Mouse (Mus musculus) cerebellum, adult 8-10 months (tissue): ENCODE results near the gene Dcun1d2.
A peak's percentile ranks its signal among the peaks of the same experiment; 100 is the strongest.

Experiments
- DNase-seq: peaks from one replicate; pipeline ENCODE4 v3.0.0; 2022

Gene Dcun1d2

GRCm38 (mm10) chr8:13253413-13253812 is 34.5 kb downstream of the Dcun1d2 start:
- DNase-seq = no peak

GRCm38 (mm10) chr8:13252837-13253236 is 35.1 kb downstream of the Dcun1d2 start:
- DNase-seq = no peak

GRCm38 (mm10) chr8:13244343-13244880 is 43.5 kb downstream of the Dcun1d2 start:
- no peak for DNase-seq

- no peak for DNase-seq
Measured at GRCm38 (mm10) chr8:13242985-13243870, 44.7 kb downstream of the Dcun1d2 start.

- no peak for DNase-seq
Measured at GRCm38 (mm10) chr8:13240691-13241090, 47.2 kb downstream of the Dcun1d2 start.

GRCm38 (mm10) chr8:13240055-13240454 is 47.9 kb downstream of the Dcun1d2 start:
- no peak for DNase-seq

GRCm38 (mm10) chr8:13234803-13235202 is 53.1 kb downstream of the Dcun1d2 start:
- DNase-seq = no peak

GRCm38 (mm10) chr8:13230471-13230870 is 57.5 kb downstream of the Dcun1d2 start:
- DNase-seq = no peak

GRCm38 (mm10) chr8:13229802-13230201 is 58.1 kb downstream of the Dcun1d2 start:
- DNase-seq = no peak

GRCm38 (mm10) chr8:13228923-13229610 is 58.9 kb downstream of the Dcun1d2 start:
- no peak for DNase-seq

GRCm38 (mm10) chr8:13227184-13227583 is 60.7 kb downstream of the Dcun1d2 start:
- no peak for DNase-seq

- DNase-seq = no peak
Measured at GRCm38 (mm10) chr8:13226288-13226687, 61.6 kb downstream of the Dcun1d2 start.

- DNase-seq = no peak
Measured at GRCm38 (mm10) chr8:13224426-13224825, 63.5 kb downstream of the Dcun1d2 start.

GRCm38 (mm10) chr8:13218441-13218840 is 69.5 kb downstream of the Dcun1d2 start:
- DNase-seq = no peak

GRCm38 (mm10) chr8:13217986-13218385 is 69.9 kb downstream of the Dcun1d2 start:
- DNase-seq = no peak

- no peak for DNase-seq
Measured at GRCm38 (mm10) chr8:13217093-13217492, 70.8 kb downstream of the Dcun1d2 start.

GRCm38 (mm10) chr8:13216386-13216785 is 71.5 kb downstream of the Dcun1d2 start:
- no peak for DNase-seq

- peak; percentile 52 for DNase-seq
Measured at GRCm38 (mm10) chr8:13213479-13214268, 74.3 kb downstream of the Dcun1d2 start.

- no peak for DNase-seq
Measured at GRCm38 (mm10) chr8:13209770-13210169, 78.2 kb downstream of the Dcun1d2 start.

GRCm38 (mm10) chr8:13208627-13209355 is 79.1 kb downstream of the Dcun1d2 start:
- DNase-seq = no peak

GRCm38 (mm10) chr8:13206290-13206689 is 81.6 kb downstream of the Dcun1d2 start:
- DNase-seq = no peak
